In the genomic region with DNA sequence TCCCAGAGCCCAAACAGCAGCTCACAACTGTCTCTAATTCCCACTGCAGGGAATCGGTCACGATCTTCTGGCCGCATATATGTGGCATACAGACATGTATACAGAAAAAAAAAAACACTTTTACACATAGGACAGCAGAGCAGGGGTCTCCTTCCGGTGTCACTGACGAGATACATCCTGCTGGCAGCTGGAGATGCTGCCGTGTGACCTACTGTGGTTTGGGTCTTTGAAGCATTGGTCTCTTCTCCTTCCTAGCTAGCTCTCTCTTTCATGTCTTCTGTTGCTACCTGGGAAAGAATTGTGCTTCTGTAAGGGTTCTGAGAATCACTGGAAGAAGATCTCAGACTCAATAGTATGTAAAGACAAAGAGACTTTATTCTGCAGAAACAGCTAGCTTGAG, we compare ENCODE assay signal across 18 mouse cellular contexts. TPM values are rescaled to one million over a fixed set of nuclear protein-coding genes. Genes with fewer than 3 reads are reported as not detected.
DNase-seq lines count a peak whose midpoint lies in the region; ATAC-seq lines count a peak whose summit lies in the region.
"Had no signal": no experiment of that assay in that cellular context is flagged by ENCODE, and none has a peak within 500 bp of the region (broad histone marks: within the 10 kb centered on the region; RNA-seq: fewer than 3 reads in every experiment).

No protein-coding gene starts in this region.

- no peaks in the 10 kb centered on the region for H3K36me3 ChIP-seq in heart, embryonic 15.5 days
- H3K36me3 ChIP-seq: forebrain, embryonic 12.5 days; liver, embryonic 12.5 days had no signal

- no peak overlapping the region for H3K4me2 ChIP-seq in heart, embryonic 15.5 days
- H3K4me2 ChIP-seq: forebrain, embryonic 12.5 days; liver, embryonic 12.5 days; midbrain, embryonic 11.5 days had no signal

- no peak overlapping the region for H3K9ac ChIP-seq in heart, embryonic 15.5 days
- H3K9ac ChIP-seq: forebrain, embryonic 12.5 days; liver, embryonic 12.5 days had no signal

- H3K4me1 ChIP-seq in heart, embryonic 15.5 days (replicated peaks) = peaks cover 26% of the 10 kb centered on the region
- H3K4me1 ChIP-seq: liver, embryonic 12.5 days had no signal

- DNase-seq in heart, postnatal 10 days = no peak
- DNase-seq in CD4-positive, CD25-positive, alpha-beta regulatory T cell, adult 2 months (ENCODE audit: low read depth, low spot score) = peak; percentile 66
- DNase-seq in thymus, postnatal 0 days (ENCODE audit: low spot score) = peak; percentile 88
- no peak for DNase-seq in kidney, adult 8-10 months
- no peak for DNase-seq in cerebellum, adult 9-10 months
- no peak for DNase-seq in frontal cortex, postnatal 10 days (ENCODE audit: low spot score in 2 of 2)
- DNase-seq: adrenal gland, adult 2 months; cerebellum, adult 2 months; heart, adult 2 months; kidney, adult 11 months; kidney, postnatal 25 days; spleen, adult 18-20 months had no signal

- no peaks in the 10 kb centered on the region for H3K27me3 ChIP-seq in heart, embryonic 15.5 days
- H3K27me3 ChIP-seq: forebrain, embryonic 12.5 days; liver, embryonic 12.5 days had no signal

- no peak for ATAC-seq in heart, embryonic 15.5 days (replicated peaks; ENCODE audit: insufficient number of reproducible peaks, insufficient read depth, low FRiP score, low read depth)
- peak; percentile 79 for ATAC-seq in inflammation-experienced regulatory T-cells, adult 6 months
- ATAC-seq: liver, embryonic 12.5 days had no signal

- H3K27ac ChIP-seq in heart, embryonic 15.5 days = peak overlapping the region; percentile 46
- H3K27ac ChIP-seq: forebrain, embryonic 12.5 days; heart, adult 2 months; liver, embryonic 12.5 days; stomach, postnatal 0 days had no signal

- H3K4me3 ChIP-seq in heart, embryonic 15.5 days = no peak overlapping the region
- H3K4me3 ChIP-seq: forebrain, embryonic 12.5 days; heart, adult 2 months; liver, embryonic 12.5 days had no signal

- no peaks in the 10 kb centered on the region for H3K9me3 ChIP-seq in heart, embryonic 15.5 days (replicated peaks)
- H3K9me3 ChIP-seq: forebrain, embryonic 12.5 days; liver, embryonic 12.5 days had no signal

- 74% methylated on average over 6 of the region's 6 CpGs for WGBS in heart, embryonic 15.5 days

- intact Hi-C loops in heart, postnatal 10 days (cut with DNase I) = no loop called here

RNA-seq across cellular contexts. Expression of a gene that starts 39.1 kb away (rescaled TPM):
- polyA plus RNA-seq in heart, embryonic 15.5 days (2015; fragmentation: Nextera tagmentation; extraction: Ambion mirVana) = 20.2 and 29.5 TPM in 2 replicates
- 10 to 100 TPM; 56.8 to 60.9 TPM for total RNA-seq in heart, postnatal 10 days (2021)
- 10 to 100 TPM; 24.7 to 31.6 (median 26.3) TPM for polyA plus RNA-seq in inflammation-experienced regulatory T-cells, adult 6 months (2017; shearing (Covaris generic))
- polyA plus RNA-seq in thymus, postnatal 0 days (2015; fragmentation: Nextera tagmentation; extraction: Ambion mirVana) = 21.0 and 22.0 TPM in 2 replicates

Comparison
In these comparisons a context has a peak if more than half of its experiments do, and no peak if none do; other contexts are left out.
1. DNase-seq: peak in CD4-positive, CD25-positive, alpha-beta regulatory T cell, adult 2 months (single experiment) and thymus, postnatal 0 days (single experiment); none in heart, postnatal 10 days (0 of 2), kidney, adult 8-10 months (0 of 2), cerebellum, adult 9-10 months (single experiment) and frontal cortex, postnatal 10 days (0 of 2).